10 mouse cellular contexts compared by ENCODE assay signal in genomic region chr14:100607109-100607508, GRCm38 (mm10).
DNase-seq lines count a peak whose midpoint lies in the region; ATAC-seq and TF ChIP-seq lines count a peak whose summit lies in the region.
"Had no signal": no experiment of that assay in that cellular context is flagged by ENCODE, and none has a peak within 500 bp of the region (broad histone marks: within the 10 kb centered on the region; RNA-seq: fewer than 3 reads in every experiment).

No protein-coding gene starts in this region.

- 65% methylated on average over 4 of the region's 4 CpGs for WGBS in forebrain, postnatal 0 days
- WGBS in forebrain, embryonic 15.5 days = 73% methylated on average over 4 of the region's 4 CpGs
- 74% methylated on average over 4 of the region's 4 CpGs for WGBS in lung, embryonic 14.5 days
- WGBS in lung, adult 2 months = 77% methylated on average over 4 of the region's 4 CpGs
- 94% methylated on average over 4 of the region's 4 CpGs for WGBS in midbrain, embryonic 16.5 days

- intact Hi-C loops in gastrocnemius, postnatal 14 days (cut with DNase I; ENCODE audit: low total_unique reads) = no loop called here

- ATAC-seq in forebrain, postnatal 0 days = no peak
- no peak; the same call in 1 of the 2 replicates for ATAC-seq in forebrain, embryonic 15.5 days (replicated peaks)
- peak; percentile 69; the same call in 1 of the 2 replicates for ATAC-seq in lung, embryonic 14.5 days (ENCODE audit: insufficient read depth)
- ATAC-seq in midbrain, embryonic 16.5 days = no peak

- no peak for TF ChIP-seq CTCF in forebrain, postnatal 0 days (IDR thresholded peaks at IDR 0.05; ENCODE audit: low read depth)
- no peak for TF ChIP-seq CTCF in lung, embryonic 14.5 days (IDR thresholded peaks at IDR 0.05; ENCODE audit: low read depth)
- TF ChIP-seq CTCF in lung, adult 2 months (IDR thresholded peaks at IDR 0.05; ENCODE audit: insufficient read depth, low read length) = no peak

- no peak overlapping the region for H3K4me3 ChIP-seq in forebrain, postnatal 0 days (ENCODE audit: low read depth, low read length)
- no peak overlapping the region for H3K4me3 ChIP-seq in forebrain, embryonic 15.5 days
- H3K4me3 ChIP-seq in lung, embryonic 14.5 days (ENCODE audit: low read depth, low read length) = no peak overlapping the region
- H3K4me3 ChIP-seq in lung, adult 2 months (replicated peaks; ENCODE audit: extremely low read depth, low read depth, low read length) = no peak overlapping the region
- H3K4me3 ChIP-seq in midbrain, embryonic 16.5 days (ENCODE audit: low read depth, low read length) = no peak overlapping the region

- no peaks in the 10 kb centered on the region for H3K36me3 ChIP-seq in forebrain, postnatal 0 days (ENCODE audit: insufficient read depth)
- no peaks in the 10 kb centered on the region for H3K36me3 ChIP-seq in forebrain, embryonic 15.5 days
- H3K36me3 ChIP-seq in lung, embryonic 14.5 days (ENCODE audit: insufficient read depth) = no peaks in the 10 kb centered on the region
- H3K36me3 ChIP-seq in midbrain, embryonic 16.5 days (ENCODE audit: control insufficient read depth, insufficient read depth, low read length) = no peaks in the 10 kb centered on the region

- TF ChIP-seq POLR2A in lung, adult 2 months (IDR thresholded peaks at IDR 0.05; ENCODE audit: borderline replicate concordance, extremely low read depth, low read depth, low read length) = no peak

- no peaks in the 10 kb centered on the region for H3K9me3 ChIP-seq in forebrain, postnatal 0 days (ENCODE audit: low read length)
- H3K9me3 ChIP-seq in forebrain, embryonic 15.5 days = no peaks in the 10 kb centered on the region
- H3K9me3 ChIP-seq in lung, embryonic 14.5 days (ENCODE audit: low read depth, low read length) = no peaks in the 10 kb centered on the region
- H3K9me3 ChIP-seq in midbrain, embryonic 16.5 days (replicated peaks; ENCODE audit: control insufficient read depth, low read length, poor library complexity, severe bottlenecking) = no peaks in the 10 kb centered on the region

- no peak overlapping the region for H3K9ac ChIP-seq in forebrain, postnatal 0 days
- H3K9ac ChIP-seq in forebrain, embryonic 15.5 days (replicated peaks) = no peak overlapping the region
- no peak overlapping the region for H3K9ac ChIP-seq in lung, embryonic 14.5 days
- no peak overlapping the region for H3K9ac ChIP-seq in midbrain, embryonic 16.5 days (ENCODE audit: low read depth, low read length)
- H3K9ac ChIP-seq: liver, embryonic 14.5 days had no signal

- H3K27ac ChIP-seq in forebrain, postnatal 0 days (ENCODE audit: low read depth, low read length) = no peak overlapping the region
- H3K27ac ChIP-seq in forebrain, embryonic 15.5 days (replicated peaks) = no peak overlapping the region
- no peak overlapping the region for H3K27ac ChIP-seq in lung, embryonic 14.5 days (ENCODE audit: low read depth)
- H3K27ac ChIP-seq in midbrain, embryonic 16.5 days (ENCODE audit: low read length) = no peak overlapping the region
- H3K27ac ChIP-seq: liver, embryonic 14.5 days had no signal

- no peaks in the 10 kb centered on the region for H3K4me1 ChIP-seq in forebrain, postnatal 0 days (ENCODE audit: insufficient read depth)
- H3K4me1 ChIP-seq in forebrain, embryonic 15.5 days = peaks cover 10% of the 10 kb centered on the region; the same call in 1 of the 2 replicates
- H3K4me1 ChIP-seq in lung, embryonic 14.5 days (ENCODE audit: insufficient read depth) = no peaks in the 10 kb centered on the region
- no peaks in the 10 kb centered on the region for H3K4me1 ChIP-seq in lung, adult 2 months (ENCODE audit: control insufficient read depth, insufficient read depth, low read length)
- no peaks in the 10 kb centered on the region for H3K4me1 ChIP-seq in midbrain, embryonic 16.5 days (ENCODE audit: control insufficient read depth, insufficient read depth, low read length)

- H3K4me2 ChIP-seq in forebrain, postnatal 0 days (ENCODE audit: low read depth) = no peak overlapping the region
- no peak overlapping the region for H3K4me2 ChIP-seq in forebrain, embryonic 15.5 days (replicated peaks)
- H3K4me2 ChIP-seq in lung, embryonic 14.5 days = no peak overlapping the region
- no peak overlapping the region for H3K4me2 ChIP-seq in midbrain, embryonic 16.5 days (ENCODE audit: low read length)

- peak; percentile 58 for DNase-seq in forebrain, postnatal 0 days
- peak; percentile 88 for DNase-seq in lung, embryonic 14.5 days
- DNase-seq in lung, adult 2 months = no peak
- DNase-seq in gastrocnemius, postnatal 14 days = peak; percentile 43
- peak; percentile 6 for DNase-seq in ovary, adult 18-20 months (ENCODE audit: low spot score)
- DNase-seq in retina, postnatal 1 day = no peak
- DNase-seq: cerebellum, adult 9-10 months had no signal

- H3K27me3 ChIP-seq in forebrain, postnatal 0 days (ENCODE audit: insufficient read depth, low read length) = no peaks in the 10 kb centered on the region; the same call in 1 of the 2 replicates
- no peaks in the 10 kb centered on the region for H3K27me3 ChIP-seq in forebrain, embryonic 15.5 days
- H3K27me3 ChIP-seq in lung, embryonic 14.5 days (ENCODE audit: insufficient read depth, low read length) = no peaks in the 10 kb centered on the region
- no peaks in the 10 kb centered on the region for H3K27me3 ChIP-seq in midbrain, embryonic 16.5 days (ENCODE audit: control insufficient read depth, insufficient read depth, low read depth, low read length)

Comparison
In these comparisons a context has a peak if more than half of its experiments do, and no peak if none do; other contexts are left out.
1. DNase-seq: peak in forebrain, postnatal 0 days (single experiment), lung, embryonic 14.5 days (single experiment), gastrocnemius, postnatal 14 days (single experiment) and ovary, adult 18-20 months (single experiment); none in lung, adult 2 months (single experiment) and retina, postnatal 1 day (single experiment).